Mouse (Mus musculus) cerebellum, adult 2 months (tissue): ENCODE measurements around the gene Disp3.

Experiments
- CTCF ChIP-seq: fragments of 200-500 bp; IDR thresholded peaks from 2 replicates; pipeline ENCODE4 v1.5.1; 2011; ENCODE audit warnings: low read depth, mild to moderate bottlenecking, control low read depth, low read length, moderate library complexity, borderline replicate concordance; ENCODE audit not compliant: insufficient read depth
- POLR2A ChIP-seq: fragments of 200-500 bp; IDR thresholded peaks from 2 replicates; pipeline ENCODE4 v1.6.1; 2011; ENCODE audit warnings: low read length, control low read depth, borderline replicate concordance; ENCODE audit not compliant: insufficient read depth

DNA sequence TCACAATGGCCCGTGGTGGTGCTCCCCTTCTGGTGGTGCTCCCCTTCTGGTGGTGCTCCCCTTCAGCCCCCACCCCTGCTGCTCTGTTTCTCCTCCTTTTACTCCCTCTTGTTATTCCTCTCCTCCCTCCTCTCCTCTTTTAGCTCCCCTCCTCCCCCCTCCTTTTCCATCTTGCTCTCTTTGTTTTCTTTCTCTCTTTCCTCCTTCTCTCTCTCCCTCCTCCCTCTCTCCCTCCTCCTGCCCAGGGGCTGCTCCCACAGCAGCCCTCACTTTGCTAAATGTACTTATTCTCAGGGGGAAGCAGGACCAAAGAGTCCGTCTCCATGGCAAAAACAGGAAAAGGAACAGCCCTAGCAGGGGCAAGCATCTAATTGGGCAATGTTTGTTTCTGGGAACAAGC lies 37.3 kb upstream of the Disp3 start:
- TF ChIP-seq POLR2A = no peak
- no peak for TF ChIP-seq CTCF
